8 mouse cellular contexts compared by ENCODE assay signal in genomic region chr8:123065214-123066100, GRCm38 (mm10). TPM values are rescaled to one million over a fixed set of nuclear protein-coding genes. Genes with fewer than 3 reads are reported as not detected.
DNase-seq lines count a peak whose midpoint lies in the region; ATAC-seq lines count a peak whose summit lies in the region.

No protein-coding gene starts in this region.

- H3K36me3 ChIP-seq in heart, embryonic 14.5 days (ENCODE audit: control insufficient read depth, insufficient read depth, low read length), result peaks cover 26% of the 10 kb centered on the region
- H3K36me3 ChIP-seq in liver, embryonic 13.5 days, result peaks cover 18% of the 10 kb centered on the region
- H3K36me3 ChIP-seq in stomach, embryonic 16.5 days (ENCODE audit: control insufficient read depth, insufficient read depth, low read length), result no peaks in the 10 kb centered on the region; the same call in 1 of the 2 replicates

- H3K27me3 ChIP-seq in heart, embryonic 14.5 days (ENCODE audit: control insufficient read depth, insufficient read depth, low read length), result no peaks in the 10 kb centered on the region
- no peaks in the 10 kb centered on the region for H3K27me3 ChIP-seq in liver, embryonic 13.5 days
- H3K27me3 ChIP-seq in stomach, embryonic 16.5 days (ENCODE audit: control insufficient read depth, insufficient read depth, low read length), result no peaks in the 10 kb centered on the region

- H3K4me2 ChIP-seq in heart, embryonic 14.5 days (ENCODE audit: low read length), result peak overlapping the region; percentile 88
- H3K4me2 ChIP-seq in liver, embryonic 13.5 days, result peak overlapping the region; percentile 79
- H3K4me2 ChIP-seq in stomach, embryonic 16.5 days (ENCODE audit: low read depth, low read length), result peak overlapping the region; percentile 86

- H3K4me3 ChIP-seq in brown adipose tissue, adult 24 weeks (ENCODE audit: insufficient read depth, low read depth, low read length), result peak overlapping the region; percentile 91
- H3K4me3 ChIP-seq in heart, embryonic 14.5 days (ENCODE audit: control insufficient read depth in 1 of 2, insufficient read depth in 1 of 2, low read depth in 1 of 2, low read length in 2 of 2), result peak overlapping the region; percentile 86 to 95
- peak overlapping the region; percentile 93 for H3K4me3 ChIP-seq in liver, embryonic 13.5 days (replicated peaks)
- peak overlapping the region; percentile 63 for H3K4me3 ChIP-seq in stomach, embryonic 16.5 days (replicated peaks; ENCODE audit: low read length)

- H3K4me1 ChIP-seq in brown adipose tissue, adult 24 weeks (ENCODE audit: control insufficient read depth, insufficient read depth, insufficient read length, low read length), result peaks cover 4% of the 10 kb centered on the region; the same call in 1 of the 2 replicates
- H3K4me1 ChIP-seq in heart, embryonic 14.5 days (ENCODE audit: control insufficient read depth in 2 of 2, insufficient read depth in 2 of 2, low read length in 2 of 2), result peaks cover 4 to 20% of the 10 kb centered on the region in 2 experiments
- H3K4me1 ChIP-seq in liver, embryonic 13.5 days (replicated peaks), result peaks cover 32% of the 10 kb centered on the region
- H3K4me1 ChIP-seq in stomach, embryonic 16.5 days (ENCODE audit: control insufficient read depth, insufficient read depth, low read length), result peaks cover 15% of the 10 kb centered on the region

- H3K9me3 ChIP-seq in heart, embryonic 14.5 days (ENCODE audit: control insufficient read depth, low read length), result no peaks in the 10 kb centered on the region
- H3K9me3 ChIP-seq in liver, embryonic 13.5 days (replicated peaks), result no peaks in the 10 kb centered on the region
- H3K9me3 ChIP-seq in stomach, embryonic 16.5 days (replicated peaks; ENCODE audit: control insufficient read depth, low read length), result no peaks in the 10 kb centered on the region

- peak; percentile 97 for DNase-seq in CD4-positive, CD25-positive, alpha-beta regulatory T cell, adult 2 months (ENCODE audit: low read depth, low spot score)
- peak; percentile 42 for DNase-seq in fat pad, adult 2 months (ENCODE audit: extremely low read depth, low read depth, low spot score)
- peak; percentile 97 for DNase-seq in kidney, postnatal 14 days
- DNase-seq in liver, embryonic 13.5 days, result peak; percentile 95
- peak; percentile 97 for DNase-seq in neural tube, embryonic 10.5 days (ENCODE audit: extremely low spot score, low spot score)

- ATAC-seq in heart, embryonic 14.5 days (ENCODE audit: insufficient number of reproducible peaks, insufficient read depth, low FRiP score, low read depth), result peak; percentile 97
- peak; percentile 97 for ATAC-seq in liver, embryonic 13.5 days (ENCODE audit: low read depth)
- ATAC-seq in stomach, embryonic 16.5 days (ENCODE audit: insufficient read depth, low FRiP score), result peak; percentile 98

- H3K27ac ChIP-seq in brown adipose tissue, adult 24 weeks (replicated peaks; ENCODE audit: low read depth, low read length), result peak overlapping the region; percentile 96
- H3K27ac ChIP-seq in heart, embryonic 14.5 days (replicated peaks in 1 of 2; ENCODE audit: control insufficient read depth in 1 of 2, insufficient read depth in 1 of 2, low read depth in 2 of 2, low read length in 2 of 2), result peak overlapping the region; percentile 88 to 93
- peak overlapping the region; percentile 94 for H3K27ac ChIP-seq in liver, embryonic 13.5 days
- H3K27ac ChIP-seq in stomach, embryonic 16.5 days (ENCODE audit: low read length), result peak overlapping the region; percentile 90

- peak overlapping the region; percentile 93 for H3K9ac ChIP-seq in heart, embryonic 14.5 days (ENCODE audit: low read length)
- peak overlapping the region; percentile 92 for H3K9ac ChIP-seq in liver, embryonic 13.5 days
- H3K9ac ChIP-seq in stomach, embryonic 16.5 days (ENCODE audit: low read length), result peak overlapping the region; percentile 97

- under 1% methylated on average over 84 of the region's 84 CpGs for WGBS in heart, embryonic 14.5 days
- under 1% methylated on average over 83 of the region's 84 CpGs for WGBS in liver, embryonic 13.5 days (ENCODE audit: insufficient replicate concordance)
- WGBS in stomach, embryonic 16.5 days, result under 1% methylated on average over 84 of the region's 84 CpGs

RNA-seq across cellular contexts. Expression of gene Spg7, which starts 2.7 kb away (rescaled TPM):
- 154 and 173 TPM in 2 replicates for polyA plus RNA-seq in brown adipose tissue, adult 24 weeks (2012; ENCODE audit: insufficient read depth, insufficient read length, missing spikeins)
- 64.5 and 64.7 TPM in 2 replicates for polyA plus RNA-seq in heart, embryonic 14.5 days (2014; fragmentation: Nextera tagmentation; extraction: Ambion mirVana)
- 25.3 and 25.7 TPM in 2 replicates for polyA plus RNA-seq in liver, embryonic 13.5 days (2015; fragmentation: Nextera tagmentation; extraction: Ambion mirVana)
- 43.0 and 44.8 TPM in 2 replicates for polyA plus RNA-seq in stomach, embryonic 16.5 days (2015; fragmentation: Nextera tagmentation; extraction: Ambion mirVana)

RNA-seq across cellular contexts. Expression of gene Ankrd11, which starts 23.4 kb away (rescaled TPM):
- 33.3 and 37.9 TPM in 2 replicates for polyA plus RNA-seq in brown adipose tissue, adult 24 weeks (2012; ENCODE audit: insufficient read depth, insufficient read length, missing spikeins)
- polyA plus RNA-seq in heart, embryonic 14.5 days (2014; fragmentation: Nextera tagmentation; extraction: Ambion mirVana), result 63.3 and 68.2 TPM in 2 replicates
- polyA plus RNA-seq in liver, embryonic 13.5 days (2015; fragmentation: Nextera tagmentation; extraction: Ambion mirVana), result 10.7 and 13.6 TPM in 2 replicates
- 23.1 and 24.6 TPM in 2 replicates for polyA plus RNA-seq in stomach, embryonic 16.5 days (2015; fragmentation: Nextera tagmentation; extraction: Ambion mirVana)

RNA-seq across cellular contexts. Expression of gene Rpl13, which starts 36.7 kb away (rescaled TPM):
- 615 and 813 TPM in 2 replicates for polyA plus RNA-seq in brown adipose tissue, adult 24 weeks (2012; ENCODE audit: insufficient read depth, insufficient read length, missing spikeins)
- polyA plus RNA-seq in heart, embryonic 14.5 days (2014; fragmentation: Nextera tagmentation; extraction: Ambion mirVana), result 1,025 and 1,098 TPM in 2 replicates
- 1,172 and 1,189 TPM in 2 replicates for polyA plus RNA-seq in liver, embryonic 13.5 days (2015; fragmentation: Nextera tagmentation; extraction: Ambion mirVana)
- 1,046 and 1,463 TPM in 2 replicates for polyA plus RNA-seq in stomach, embryonic 16.5 days (2015; fragmentation: Nextera tagmentation; extraction: Ambion mirVana)

RNA-seq across cellular contexts. Expression of gene Cpne7, which starts 51.7 kb away (rescaled TPM):
- polyA plus RNA-seq in brown adipose tissue, adult 24 weeks (2012; ENCODE audit: insufficient read depth, insufficient read length, missing spikeins), result not detected in 2 replicates
- polyA plus RNA-seq in heart, embryonic 14.5 days (2014; fragmentation: Nextera tagmentation; extraction: Ambion mirVana), result 0.08 and 0.14 TPM in 2 replicates
- polyA plus RNA-seq in liver, embryonic 13.5 days (2015; fragmentation: Nextera tagmentation; extraction: Ambion mirVana), result 1.2 TPM in 2 replicates
- 2.2 and 3.4 TPM in 2 replicates for polyA plus RNA-seq in stomach, embryonic 16.5 days (2015; fragmentation: Nextera tagmentation; extraction: Ambion mirVana)

Comparison
In these comparisons a context has a peak if more than half of its experiments do, and no peak if none do; other contexts are left out.
1. Peak in every context shown above with its lines: DNase-seq, ATAC-seq, H3K4me3 ChIP-seq and H3K27ac ChIP-seq.
2. DNase-seq: peak in every context shown above with its lines; median percentile 97 in CD4-positive, CD25-positive, alpha-beta regulatory T cell, adult 2 months; 97 in kidney, postnatal 14 days; 97 in neural tube, embryonic 10.5 days; 95 in liver, embryonic 13.5 days; 42 in fat pad, adult 2 months.